Mouse (Mus musculus): ENCODE measurements around the gene Fam83f. TPM values are rescaled to one million over a fixed set of nuclear protein-coding genes. Genes with fewer than 3 reads are reported as not detected.

Fam83f gene
- polyA plus RNA-seq, 1 experiment = 0.01 TPM

DNA sequence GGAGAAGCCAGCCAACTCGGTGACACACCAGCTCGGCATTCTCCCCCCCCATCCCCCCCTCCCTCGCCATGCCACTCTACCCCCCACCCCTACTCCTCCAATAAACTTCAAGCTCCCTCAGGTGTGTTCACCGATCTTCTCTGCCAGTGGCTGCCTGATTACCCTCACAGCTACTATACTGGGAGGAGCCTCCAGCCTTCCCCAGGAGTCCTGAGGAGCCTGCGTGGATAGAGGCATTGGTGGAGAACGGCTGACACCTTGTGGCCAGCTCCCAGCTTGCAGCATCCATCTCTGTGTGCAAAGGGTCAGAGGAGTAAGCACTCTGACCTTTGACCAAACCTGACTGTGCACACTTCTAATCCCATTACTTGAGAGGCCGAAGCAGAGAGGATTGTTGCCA, 32.6 kb downstream of the Fam83f start:
- TF ChIP-seq USF1 (IDR thresholded peaks at IDR 0.05; ENCODE audit: low read depth) (no peak), FOSL1 (IDR thresholded peaks at IDR 0.05; ENCODE audit: insufficient read depth, low read length, poor library complexity, severe bottlenecking) (no peak), MYOD1 (IDR thresholded peaks at IDR 0.05; ENCODE audit: control insufficient read depth, insufficient read length, low read depth) (no peak), CEBPB (IDR thresholded peaks at IDR 0.05; ENCODE audit: low read depth) (no peak), CTCF (IDR thresholded peaks at IDR 0.05; ENCODE audit: control insufficient read depth, insufficient read depth, insufficient read length) (peak; percentile 97)
- Histone ChIP-seq H3K4me3 (ENCODE audit: insufficient read depth, poor library complexity, severe bottlenecking) (no peak overlapping the region), H3K79me2 (ENCODE audit: control insufficient read depth, insufficient read depth) (no peaks in the 10 kb centered on the region), H3K27me3 (ENCODE audit: control insufficient read depth, insufficient read depth, insufficient read length) (peaks cover 16% of the 10 kb centered on the region), H3K36me3 (ENCODE audit: control insufficient read depth, insufficient read depth) (no peaks in the 10 kb centered on the region), H3ac (ENCODE audit: control insufficient read depth, insufficient read length, low read depth) (no peak overlapping the region), H3K79me3 (ENCODE audit: low read depth) (no peaks in the 10 kb centered on the region)

- Histone ChIP-seq H3ac (ENCODE audit: control insufficient read depth, insufficient read length, low read depth) (peak overlapping the region; percentile 34), H3K27me3 (ENCODE audit: control insufficient read depth, insufficient read depth, insufficient read length) (peaks cover 8% of the 10 kb centered on the region), H3K79me2 (ENCODE audit: control insufficient read depth, insufficient read depth) (no peaks in the 10 kb centered on the region), H3K4me3 (ENCODE audit: insufficient read depth, poor library complexity, severe bottlenecking) (no peak overlapping the region), H3K36me3 (ENCODE audit: control insufficient read depth, insufficient read depth) (no peaks in the 10 kb centered on the region), H3K79me3 (ENCODE audit: low read depth) (no peaks in the 10 kb centered on the region)
- TF ChIP-seq CTCF (IDR thresholded peaks at IDR 0.05; ENCODE audit: control insufficient read depth, insufficient read depth, insufficient read length) = peak; percentile 84
- no peak for TF ChIP-seq MYOG (IDR thresholded peaks at IDR 0.05; ENCODE audit: control insufficient read depth, extremely low read depth, insufficient read length)
- TF ChIP-seq USF1 (IDR thresholded peaks at IDR 0.05; ENCODE audit: low read depth) = no peak
Measured at GRCm38 (mm10) chr15:80705828-80706549, 34.3 kb downstream of the Fam83f start.

DNA sequence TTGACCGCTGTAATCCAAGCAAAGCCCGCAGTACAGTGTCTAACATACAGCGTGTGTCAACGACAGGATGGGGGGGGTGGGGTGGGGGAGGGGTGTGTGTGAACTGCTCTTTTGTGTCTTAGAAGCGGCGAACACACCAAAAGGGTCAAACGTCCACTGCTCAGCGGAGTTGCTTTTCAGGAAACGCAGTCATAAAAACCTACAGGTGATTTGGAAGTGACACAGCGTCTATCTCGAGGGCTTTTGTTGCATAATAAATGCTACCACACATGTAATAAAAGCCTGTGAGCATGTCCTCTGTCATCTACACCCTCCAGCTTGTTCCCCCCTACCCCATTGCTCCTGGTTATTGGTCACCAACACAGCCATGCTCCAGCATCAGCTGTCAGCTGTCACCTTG, 34.9 kb downstream of the Fam83f start:
- Histone ChIP-seq H3K4me3 (ENCODE audit: insufficient read depth, poor library complexity, severe bottlenecking) (no peak overlapping the region), H3K36me3 (ENCODE audit: control insufficient read depth, insufficient read depth) (no peaks in the 10 kb centered on the region), H3K27me3 (ENCODE audit: control insufficient read depth, insufficient read depth, insufficient read length) (peaks cover 8% of the 10 kb centered on the region), H3K79me3 (ENCODE audit: low read depth) (no peaks in the 10 kb centered on the region), H3K79me2 (ENCODE audit: control insufficient read depth, insufficient read depth) (no peaks in the 10 kb centered on the region), H3ac (ENCODE audit: control insufficient read depth, insufficient read length, low read depth) (no peak overlapping the region)
- no peak for TF ChIP-seq USF1 (IDR thresholded peaks at IDR 0.05; ENCODE audit: low read depth)
- TF ChIP-seq CEBPB (IDR thresholded peaks at IDR 0.05; ENCODE audit: low read depth) = peak; percentile 20
- TF ChIP-seq MAX (IDR thresholded peaks at IDR 0.05) = no peak

DNA sequence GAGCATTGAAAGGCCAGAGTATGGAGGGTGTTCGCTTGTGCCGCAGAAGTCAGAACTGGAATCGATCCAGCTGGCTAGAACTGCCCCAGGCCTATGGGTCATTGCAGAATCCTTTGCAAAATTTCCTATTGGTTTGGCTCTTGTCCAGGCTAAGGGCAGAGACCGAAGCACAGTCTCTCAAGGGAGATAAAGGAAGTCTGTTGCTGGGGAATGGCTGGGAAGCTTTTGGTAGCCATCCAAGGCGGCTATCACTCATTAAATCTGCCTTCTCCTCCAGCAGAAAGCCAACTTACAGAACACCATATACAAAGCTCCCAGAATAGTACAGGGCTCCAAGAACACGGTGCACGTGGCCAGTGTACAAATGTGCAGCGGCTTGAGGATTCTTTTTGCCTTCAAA, 35.4 kb downstream of the Fam83f start:
- Histone ChIP-seq H3K36me3 (ENCODE audit: control insufficient read depth, insufficient read depth) (no peaks in the 10 kb centered on the region), H3K4me3 (ENCODE audit: insufficient read depth, poor library complexity, severe bottlenecking) (no peak overlapping the region), H3ac (ENCODE audit: control insufficient read depth, insufficient read length, low read depth) (no peak overlapping the region), H3K27me3 (ENCODE audit: control insufficient read depth, insufficient read depth, insufficient read length) (peaks cover 6% of the 10 kb centered on the region), H3K79me3 (ENCODE audit: low read depth) (no peaks in the 10 kb centered on the region), H3K79me2 (ENCODE audit: control insufficient read depth, insufficient read depth) (no peaks in the 10 kb centered on the region)
- no peak for TF ChIP-seq CEBPB (IDR thresholded peaks at IDR 0.05; ENCODE audit: low read depth)
- TF ChIP-seq MYOD1 (IDR thresholded peaks at IDR 0.05; ENCODE audit: control insufficient read depth, insufficient read length, low read depth) = no peak
- TF ChIP-seq MAX (IDR thresholded peaks at IDR 0.05) = no peak
- no peak for TF ChIP-seq CTCF (IDR thresholded peaks at IDR 0.05; ENCODE audit: control insufficient read depth, insufficient read depth, insufficient read length)
- no peak for TF ChIP-seq FOSL1 (IDR thresholded peaks at IDR 0.05; ENCODE audit: insufficient read depth, low read length, poor library complexity, severe bottlenecking)
- TF ChIP-seq USF1 (IDR thresholded peaks at IDR 0.05; ENCODE audit: low read depth) = no peak
- TF ChIP-seq MYOG (IDR thresholded peaks at IDR 0.05; ENCODE audit: control insufficient read depth, extremely low read depth, insufficient read length) = no peak

DNA sequence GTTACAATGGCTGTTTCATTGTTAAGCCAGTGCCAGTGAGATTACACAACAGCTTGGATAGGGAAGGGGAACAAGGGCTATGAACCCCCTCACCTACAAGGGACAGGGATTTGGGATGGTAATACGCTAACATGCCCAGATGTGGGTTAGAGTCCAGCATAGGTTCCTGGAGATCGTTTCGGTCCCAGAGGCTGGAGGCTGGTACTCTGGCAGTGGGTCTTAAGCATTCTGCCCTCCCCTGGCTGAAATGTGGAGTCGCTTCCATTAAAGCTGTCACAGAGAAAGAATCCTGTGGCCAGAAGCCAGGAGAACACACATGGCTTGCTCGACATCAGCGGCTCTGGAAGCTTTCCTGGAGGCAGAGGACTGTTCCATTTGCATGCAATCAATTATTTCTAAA, 37.9 kb downstream of the Fam83f start:
- Histone ChIP-seq H3K79me3 (ENCODE audit: low read depth) (no peaks in the 10 kb centered on the region), H3K79me2 (ENCODE audit: control insufficient read depth, insufficient read depth) (no peaks in the 10 kb centered on the region), H3K27me3 (ENCODE audit: control insufficient read depth, insufficient read depth, insufficient read length) (no peaks in the 10 kb centered on the region), H3ac (ENCODE audit: control insufficient read depth, insufficient read length, low read depth) (no peak overlapping the region), H3K36me3 (ENCODE audit: control insufficient read depth, insufficient read depth) (no peaks in the 10 kb centered on the region), H3K4me3 (ENCODE audit: insufficient read depth, poor library complexity, severe bottlenecking) (no peak overlapping the region)
- no peak for TF ChIP-seq CEBPB (IDR thresholded peaks at IDR 0.05; ENCODE audit: low read depth)
- TF ChIP-seq MAX (IDR thresholded peaks at IDR 0.05) = no peak
- TF ChIP-seq CTCF (IDR thresholded peaks at IDR 0.05; ENCODE audit: control insufficient read depth, insufficient read depth, insufficient read length) = no peak
- TF ChIP-seq USF1 (IDR thresholded peaks at IDR 0.05; ENCODE audit: low read depth) = no peak
- TF ChIP-seq MYOD1 (IDR thresholded peaks at IDR 0.05; ENCODE audit: control insufficient read depth, insufficient read length, low read depth) = no peak
- no peak for TF ChIP-seq MYOG (IDR thresholded peaks at IDR 0.05; ENCODE audit: control insufficient read depth, extremely low read depth, insufficient read length)
- no peak for TF ChIP-seq FOSL1 (IDR thresholded peaks at IDR 0.05; ENCODE audit: insufficient read depth, low read length, poor library complexity, severe bottlenecking)

GRCm38 (mm10) chr15:80710257-80710607, 38.6 kb downstream of the Fam83f start:
- no peaks in the 10 kb centered on the region for H3K79me3 ChIP-seq (ENCODE audit: low read depth)
- H3K36me3 ChIP-seq (ENCODE audit: control insufficient read depth, insufficient read depth) = no peaks in the 10 kb centered on the region
- no peaks in the 10 kb centered on the region for H3K79me2 ChIP-seq (ENCODE audit: control insufficient read depth, insufficient read depth)
- H3ac ChIP-seq (ENCODE audit: control insufficient read depth, insufficient read length, low read depth) = no peak overlapping the region
- TF ChIP-seq MAX (IDR thresholded peaks at IDR 0.05) (no peak), CTCF (IDR thresholded peaks at IDR 0.05; ENCODE audit: control insufficient read depth, insufficient read depth, insufficient read length) (no peak), MYOG (IDR thresholded peaks at IDR 0.05; ENCODE audit: control insufficient read depth, extremely low read depth, insufficient read length) (no peak), USF1 (IDR thresholded peaks at IDR 0.05; ENCODE audit: low read depth) (no peak)
- no peak overlapping the region for H3K4me3 ChIP-seq (ENCODE audit: insufficient read depth, poor library complexity, severe bottlenecking)
- H3K27me3 ChIP-seq (ENCODE audit: control insufficient read depth, insufficient read depth, insufficient read length) = no peaks in the 10 kb centered on the region
